Mouse (Mus musculus) embryonic facial prominence, embryonic 14.5 days (tissue): ENCODE data around the gene Cfap54. TPM values are rescaled to one million over a fixed set of nuclear protein-coding genes. Genes with fewer than 3 reads are reported as not detected.

ENCODE experiments used
- ATAC-seq: fragments of 200-750 bp; cut with Nextera tagmentation; 2 replicates; pipeline ENCODE4 v1.8.0; 2017; ENCODE audit warnings: low read depth, moderate number of reproducible peaks, moderate TSS enrichment
- DNase-seq: peaks from one replicate; pipeline ENCODE4 v3.0.0-alpha.2; 2015; ENCODE audit warnings: low spot score
- H3K27ac ChIP-seq: fragments of 300-500 bp; sonication (generic); replicated peaks from 2 replicates; pipeline ENCODE4 v1.5.1; 2014; ENCODE audit warnings: low read depth, mild to moderate bottlenecking, low read length, moderate library complexity
- H3K27me3 ChIP-seq: fragments of 300-500 bp; sonication (generic); replicated peaks from 2 replicates; pipeline ENCODE4 v1.6.1; 2014; ENCODE audit warnings: low read length; ENCODE audit not compliant: control insufficient read depth, insufficient read depth
- H3K36me3 ChIP-seq: fragments of 300-500 bp; sonication (generic); 2 replicates; pipeline ENCODE4 v1.6.1; 2014; ENCODE audit warnings: low read length, mixed read lengths; ENCODE audit not compliant: control insufficient read depth, insufficient read depth
- H3K4me1 ChIP-seq: fragments of 300-500 bp; sonication (generic); 2 replicates; pipeline ENCODE4 v1.6.1; 2014; ENCODE audit warnings: antibody characterized with exemption, low read length; ENCODE audit not compliant: control insufficient read depth, insufficient read depth
- H3K4me2 ChIP-seq: fragments of 300-500 bp; sonication (generic); 2 replicates; pipeline ENCODE4 v1.6.1; 2014; ENCODE audit warnings: low read depth, mild to moderate bottlenecking, low read length, moderate library complexity, mixed read lengths
- H3K4me3 ChIP-seq: fragments of 300-500 bp; sonication (generic); 2 replicates; pipeline ENCODE4 v1.5.1; 2014; ENCODE audit warnings: low read depth, mild to moderate bottlenecking, low read length
- H3K9ac ChIP-seq: fragments of 300-500 bp; sonication (generic); 2 replicates; pipeline ENCODE4 v1.6.1; 2014; ENCODE audit warnings: low read depth, mild to moderate bottlenecking, low read length, moderate library complexity, mixed read lengths
- H3K9me3 ChIP-seq: fragments of 300-500 bp; sonication (generic); 2 replicates; pipeline ENCODE4 v1.6.1; 2016; ENCODE audit warnings: low read length; ENCODE audit not compliant: control insufficient read depth
- WGBS: fragments of 180-500 bp; shearing (Covaris S2); extraction: QIAGEN DNeasy Blood & Tissue Kit; methylation state at CpG from one replicate; pipeline ENCODE4 v1.1.7; 2014; 5-methylcytosine and 5-hydroxymethylcytosine counted together
- polyA plus RNA-seq: library from polyadenylated mRNA; unstranded; fragments of >200 nt; fragmentation: Nextera tagmentation; extraction: Ambion mirVana; gene quantifications from 2 replicates; pipeline ENCODE4 v1.2.1, GENCODE M21; 2014

Cfap54 gene
- polyA plus RNA-seq, 1 experiment from 2014 or later, result 1.8 TPM

DNA sequence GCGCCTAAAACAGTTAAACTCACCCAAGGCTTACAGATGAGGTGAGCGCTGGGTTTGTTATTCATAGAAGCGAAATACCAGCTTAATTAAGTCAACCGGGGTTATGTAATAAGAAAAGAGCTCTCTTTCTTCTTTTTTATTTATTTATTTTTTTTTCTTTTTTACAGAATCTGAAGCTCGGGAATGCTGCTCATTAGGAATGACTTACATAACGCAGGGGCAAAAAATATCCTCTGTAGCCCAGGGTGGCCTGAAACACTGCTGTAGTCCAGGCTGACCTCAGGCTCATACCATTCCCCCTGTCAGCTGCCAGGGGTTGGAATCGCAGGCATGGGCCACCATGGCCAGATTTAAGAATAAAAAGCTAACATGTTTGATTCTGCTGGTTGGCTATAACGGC is 5.6 kb downstream of the Cfap54 start:
- no peaks in the 10 kb centered on the region for H3K36me3 ChIP-seq
- no peak overlapping the region for H3K9ac ChIP-seq
- WGBS, result 60% methylated on average over 8 of the region's 8 CpGs
- H3K4me2 ChIP-seq, result no peak overlapping the region
- ATAC-seq (no peak), DNase-seq (no peak)
- H3K27me3 ChIP-seq, result no peaks in the 10 kb centered on the region
- H3K27ac ChIP-seq, result no peak overlapping the region
- H3K9me3 ChIP-seq, result no peaks in the 10 kb centered on the region
- no peak overlapping the region for H3K4me3 ChIP-seq
- H3K4me1 ChIP-seq, result no peaks in the 10 kb centered on the region

DNA sequence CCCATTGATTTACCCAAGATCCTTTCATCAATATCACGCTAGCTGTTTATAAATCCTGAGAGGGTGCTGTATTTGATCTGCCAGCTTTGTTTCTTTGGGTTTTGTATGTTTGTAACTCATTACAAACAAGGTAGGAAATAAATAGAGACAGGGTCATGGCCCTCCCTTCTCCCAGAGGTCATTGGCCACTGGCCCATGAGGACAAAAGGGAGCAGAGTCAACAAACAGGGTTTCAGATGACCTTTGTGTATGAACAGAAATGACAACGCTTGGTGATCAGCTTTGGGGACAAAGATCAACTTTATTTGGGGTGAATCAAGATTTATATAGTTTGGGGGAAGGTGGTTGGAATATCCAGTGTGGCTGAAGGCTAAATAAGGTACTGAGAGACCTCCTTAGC is 8.6 kb downstream of the Cfap54 start:
- no peak for DNase-seq
- WGBS, result 55% methylated on average over 2 of the region's 2 CpGs

DNA sequence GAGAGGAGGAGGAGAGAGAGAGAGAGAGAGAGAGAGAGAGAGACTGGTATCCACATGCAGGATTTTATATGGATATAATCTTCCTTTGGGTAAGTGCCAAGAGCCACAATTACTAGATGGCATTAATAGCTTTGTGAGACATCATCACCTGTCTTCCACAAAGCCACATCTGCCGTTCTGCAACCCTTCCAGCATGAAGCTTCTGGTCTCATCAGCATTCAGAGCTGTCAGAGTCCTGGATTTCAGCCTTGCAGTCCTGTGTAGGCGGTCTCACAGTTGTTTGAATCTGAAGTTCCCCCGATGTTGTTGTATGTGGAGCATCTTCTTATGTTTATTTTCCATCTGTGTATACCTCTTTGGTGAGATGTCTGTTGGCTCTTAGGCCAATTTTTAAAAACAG is 9.7 kb downstream of the Cfap54 start:
- 62% methylated on average over 3 of the region's 3 CpGs for WGBS
- no peak overlapping the region for H3K9ac ChIP-seq
- H3K4me2 ChIP-seq, result no peak overlapping the region
- no peaks in the 10 kb centered on the region for H3K9me3 ChIP-seq
- no peaks in the 10 kb centered on the region for H3K27me3 ChIP-seq
- H3K4me3 ChIP-seq, result no peak overlapping the region
- no peak for ATAC-seq
- no peaks in the 10 kb centered on the region for H3K4me1 ChIP-seq
- no peak overlapping the region for H3K27ac ChIP-seq
- peak; percentile 61 for DNase-seq
- H3K36me3 ChIP-seq, result no peaks in the 10 kb centered on the region

More for the DNA sequence above, 8.6 kb downstream of the Cfap54 start:
- H3K4me3 ChIP-seq, result no peak overlapping the region
- no peak for ATAC-seq
- no peaks in the 10 kb centered on the region for H3K36me3 ChIP-seq
- no peaks in the 10 kb centered on the region for H3K9me3 ChIP-seq
- H3K27me3 ChIP-seq, result no peaks in the 10 kb centered on the region
- no peak overlapping the region for H3K4me2 ChIP-seq
- H3K27ac ChIP-seq, result no peak overlapping the region
- H3K9ac ChIP-seq, result no peak overlapping the region
- H3K4me1 ChIP-seq, result no peaks in the 10 kb centered on the region

DNA sequence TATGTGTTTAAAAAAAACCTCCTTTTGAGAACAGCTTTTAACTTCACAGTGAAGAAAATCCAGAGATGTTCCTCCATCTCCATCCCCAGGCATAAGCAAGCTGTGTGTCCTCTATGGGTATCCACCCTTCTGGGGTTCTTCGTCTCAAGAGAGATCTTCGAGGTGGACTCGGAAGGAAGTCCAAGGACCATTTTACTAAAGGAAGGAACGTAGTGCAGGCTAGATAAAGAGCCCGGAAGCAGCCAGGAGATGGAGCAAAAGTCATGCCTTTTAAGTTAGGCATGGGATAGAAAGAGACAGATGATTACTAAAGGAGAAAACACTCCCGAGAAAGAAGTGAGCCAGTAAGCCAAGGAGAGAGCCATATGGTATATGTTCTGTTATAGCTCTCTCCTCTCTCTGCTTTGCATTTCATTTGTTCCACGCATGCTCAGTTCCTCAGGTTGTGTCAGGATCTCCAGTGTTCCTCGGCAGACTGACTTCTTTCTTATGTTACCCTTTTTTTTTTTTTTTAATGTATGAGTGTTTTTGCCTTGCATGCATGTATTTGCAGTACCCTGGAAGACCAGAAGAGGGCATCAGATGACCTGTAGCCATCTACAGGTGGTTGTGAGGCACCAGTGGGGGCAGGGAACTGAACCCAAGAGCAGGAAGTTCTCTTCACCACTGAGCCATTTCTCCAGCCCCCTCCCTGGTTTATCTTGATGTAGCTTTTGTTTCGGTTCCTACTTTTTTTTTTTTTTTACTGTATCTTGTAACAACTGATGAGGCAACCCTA is 11.1 kb downstream of the Cfap54 start:
- DNase-seq (peak; percentile 55), ATAC-seq (no peak)
- H3K9ac ChIP-seq, result no peak overlapping the region
- no peaks in the 10 kb centered on the region for H3K36me3 ChIP-seq
- H3K9me3 ChIP-seq, result no peaks in the 10 kb centered on the region
- H3K27ac ChIP-seq, result no peak overlapping the region
- no peak overlapping the region for H3K4me3 ChIP-seq
- no peak overlapping the region for H3K4me2 ChIP-seq
- no peaks in the 10 kb centered on the region for H3K4me1 ChIP-seq
- no peaks in the 10 kb centered on the region for H3K27me3 ChIP-seq
- 67% methylated on average over 9 of the region's 9 CpGs for whole genome bisulfite sequencing

DNA sequence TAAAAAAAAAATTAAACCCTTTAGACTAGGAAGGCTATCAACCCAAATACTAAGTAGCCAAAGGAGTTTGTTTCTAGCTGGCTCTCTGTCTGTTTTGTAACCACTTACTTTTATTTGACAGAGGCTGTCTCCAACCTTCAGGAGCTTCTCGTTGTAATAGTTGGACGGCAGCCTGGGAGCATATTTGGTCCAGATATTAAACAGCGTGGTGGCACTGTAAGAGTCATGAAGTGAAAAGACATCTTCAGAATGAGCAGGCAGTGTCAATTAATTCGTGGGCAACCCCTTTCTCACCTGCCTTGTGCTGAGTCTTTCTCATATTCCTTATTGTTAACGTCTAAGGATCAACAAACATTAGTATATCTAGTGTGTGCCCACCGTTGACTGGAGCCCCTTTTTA is 11.7 kb downstream of the Cfap54 start:
- DNase-seq (no peak), ATAC-seq (no peak)
- Histone ChIP-seq H3K4me1 (no peaks in the 10 kb centered on the region), H3K4me3 (no peak overlapping the region), H3K36me3 (no peaks in the 10 kb centered on the region), H3K9ac (no peak overlapping the region), H3K9me3 (no peaks in the 10 kb centered on the region), H3K4me2 (no peak overlapping the region), H3K27ac (no peak overlapping the region), H3K27me3 (no peaks in the 10 kb centered on the region)
- 79% methylated on average over 6 of the region's 6 CpGs for WGBS

DNA sequence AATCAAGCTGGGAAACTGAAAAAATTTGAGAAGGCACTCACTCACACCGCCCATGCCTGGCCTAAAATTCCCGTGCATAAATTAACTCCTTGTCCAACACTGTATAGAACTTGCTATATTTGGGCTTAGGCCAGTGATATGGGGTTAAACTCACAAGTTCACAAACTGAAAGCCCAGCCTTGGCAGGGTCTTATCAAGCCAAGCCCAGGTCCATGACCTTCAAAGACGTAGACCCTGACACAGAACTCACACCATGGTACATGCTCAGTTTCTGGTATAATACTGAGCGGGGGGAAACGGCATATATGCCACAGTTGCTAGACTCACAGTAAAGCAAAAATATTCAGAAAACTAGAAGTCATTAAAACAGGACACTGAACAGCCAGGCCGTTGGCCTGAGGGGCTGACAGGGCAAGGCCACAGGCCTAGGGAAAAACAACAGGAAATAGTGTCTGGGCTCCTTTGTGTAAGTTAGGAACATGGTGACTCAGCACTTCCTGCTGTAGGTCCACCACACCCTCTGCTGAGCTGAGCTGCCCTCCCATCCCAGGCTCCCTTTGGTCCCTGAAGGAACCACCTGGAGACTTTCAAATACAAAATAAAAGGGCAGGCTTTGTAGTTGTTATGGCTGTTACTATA is 12.3 kb downstream of the Cfap54 start:
- no peaks in the 10 kb centered on the region for H3K27me3 ChIP-seq
- ATAC-seq, result no peak
- H3K27ac ChIP-seq, result peak overlapping the region; percentile 65
- H3K4me3 ChIP-seq, result no peak overlapping the region
- H3K4me1 ChIP-seq, result no peaks in the 10 kb centered on the region
- no peak overlapping the region for H3K4me2 ChIP-seq
- WGBS, result 74% methylated on average over 6 of the region's 6 CpGs
- no peak overlapping the region for H3K9ac ChIP-seq
- DNase-seq, result peak; percentile 55
- no peaks in the 10 kb centered on the region for H3K9me3 ChIP-seq
- H3K36me3 ChIP-seq, result no peaks in the 10 kb centered on the region

DNA sequence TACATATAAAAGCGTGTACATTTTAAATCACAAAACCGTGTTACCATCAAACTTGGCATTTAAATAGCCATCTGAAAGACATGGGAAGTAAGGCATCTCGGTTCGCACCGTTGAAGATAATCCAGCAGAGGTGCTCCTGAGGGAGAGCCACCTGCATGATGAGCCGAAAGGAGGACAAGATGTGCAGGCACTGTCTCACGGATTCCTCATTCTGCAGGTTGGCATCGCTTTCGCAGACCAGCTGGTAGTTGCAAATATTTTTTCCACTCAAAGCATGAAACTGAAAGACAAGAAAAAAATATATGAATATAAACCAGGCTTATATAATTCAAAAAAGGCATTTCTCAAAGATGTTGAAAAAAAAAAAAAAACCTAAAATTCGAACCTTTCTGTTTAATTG is 16.4 kb downstream of the Cfap54 start:
- WGBS, result 82% methylated on average over 10 of the region's 10 CpGs
- Histone ChIP-seq H3K9me3 (no peaks in the 10 kb centered on the region), H3K9ac (no peak overlapping the region), H3K27me3 (no peaks in the 10 kb centered on the region), H3K4me3 (no peak overlapping the region), H3K27ac (no peak overlapping the region), H3K4me1 (no peaks in the 10 kb centered on the region), H3K36me3 (no peaks in the 10 kb centered on the region), H3K4me2 (no peak overlapping the region)
- no peak for ATAC-seq
- DNase-seq, result no peak

DNA sequence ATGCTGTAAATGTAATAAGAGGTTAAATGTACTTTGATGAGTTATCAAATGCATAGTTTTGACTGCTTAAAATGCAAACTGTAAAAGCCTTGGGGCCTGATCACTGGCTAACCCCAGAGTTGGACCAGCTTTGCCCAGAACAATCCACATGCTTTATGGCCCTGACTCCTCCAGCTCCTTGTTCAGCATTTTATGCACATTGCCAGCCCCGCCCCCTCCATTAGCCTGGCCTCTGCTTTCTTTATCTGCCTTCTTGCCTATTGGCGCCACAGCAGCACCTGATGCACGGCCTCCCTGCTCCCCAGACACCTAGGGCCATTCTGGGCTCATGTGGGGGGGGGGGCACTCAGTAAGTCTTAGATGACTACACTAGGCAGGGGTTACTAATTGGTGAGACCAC is 17.8 kb downstream of the Cfap54 start:
- Histone ChIP-seq H3K4me3 (no peak overlapping the region), H3K27ac (no peak overlapping the region), H3K9me3 (no peaks in the 10 kb centered on the region), H3K27me3 (no peaks in the 10 kb centered on the region), H3K36me3 (no peaks in the 10 kb centered on the region), H3K9ac (no peak overlapping the region), H3K4me1 (no peaks in the 10 kb centered on the region), H3K4me2 (no peak overlapping the region)
- DNase-seq (no peak), ATAC-seq (no peak)
- WGBS, result 67% methylated on average over 3 of the region's 3 CpGs

DNA sequence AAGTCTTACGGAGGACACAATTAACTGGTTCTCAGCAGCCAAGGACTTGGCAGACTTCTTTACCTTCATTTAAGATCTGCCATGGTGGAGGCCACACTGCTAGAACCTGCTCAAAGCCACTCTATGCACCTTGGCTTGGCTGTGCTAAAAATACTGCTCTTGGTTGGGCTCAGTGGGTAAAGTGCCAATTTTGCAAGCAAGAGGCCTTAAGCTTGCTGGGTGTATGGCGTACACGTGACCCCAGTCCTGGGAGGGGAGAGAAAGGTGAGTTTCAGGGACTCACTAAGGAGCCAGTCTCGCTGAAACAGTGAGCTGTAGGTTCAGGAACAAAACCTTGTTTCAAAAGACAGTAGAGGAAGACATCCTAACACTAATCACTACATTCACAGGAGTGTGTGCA is 19.0 kb downstream of the Cfap54 start:
- DNase-seq, result no peak
- no peak overlapping the region for H3K27ac ChIP-seq
- no peaks in the 10 kb centered on the region for H3K36me3 ChIP-seq
- WGBS, result 71% methylated on average over 4 of the region's 4 CpGs
- H3K9me3 ChIP-seq, result no peaks in the 10 kb centered on the region
- H3K27me3 ChIP-seq, result no peaks in the 10 kb centered on the region
- ATAC-seq, result no peak
- H3K9ac ChIP-seq, result no peak overlapping the region
- H3K4me1 ChIP-seq, result no peaks in the 10 kb centered on the region
- H3K4me2 ChIP-seq, result no peak overlapping the region
- H3K4me3 ChIP-seq, result no peak overlapping the region
